Mouse (Mus musculus) heart, postnatal 0 days (tissue): ENCODE data around the gene Aloxe3. TPM values are rescaled to one million over a fixed set of nuclear protein-coding genes. Genes with fewer than 3 reads are reported as not detected.
A peak's percentile ranks its signal among the peaks of the same experiment; 100 is the strongest.

ENCODE experiments used
- ATAC-seq: fragments of 200-750 bp; cut with Nextera tagmentation; 2 replicates; pipeline ENCODE4 v1.8.0; 2017; ENCODE audit warnings: low read depth, moderate number of reproducible peaks, moderate library complexity; ENCODE audit not compliant: insufficient read depth
- DNase-seq: peaks from one replicate; pipeline ENCODE4 v3.0.0-alpha.2; 2016; ENCODE audit warnings: low spot score
- H3K27ac ChIP-seq: fragments of 300-500 bp; sonication (generic); 2 replicates; pipeline ENCODE4 v1.5.1; 2014; ENCODE audit warnings: low read depth, mild to moderate bottlenecking
- H3K27me3 ChIP-seq: fragments of 300-500 bp; sonication (generic); 2 replicates; pipeline ENCODE4 v1.6.1; 2014; ENCODE audit warnings: low read length, mixed read lengths; ENCODE audit not compliant: control insufficient read depth, insufficient read depth
- H3K36me3 ChIP-seq: fragments of 300-500 bp; sonication (generic); replicated peaks from 2 replicates; pipeline ENCODE4 v1.6.1; 2014; ENCODE audit warnings: low read length, mixed read lengths; ENCODE audit not compliant: control insufficient read depth, insufficient read depth
- H3K4me1 ChIP-seq: fragments of 300-500 bp; sonication (generic); 2 replicates; pipeline ENCODE4 v1.6.1; 2014; ENCODE audit warnings: antibody characterized with exemption; ENCODE audit not compliant: control insufficient read depth, insufficient read depth
- H3K4me2 ChIP-seq: fragments of 300-500 bp; sonication (generic); 2 replicates; pipeline ENCODE4 v1.6.1; 2014; ENCODE audit warnings: low read depth, mild to moderate bottlenecking, low read length, moderate library complexity
- H3K4me3 ChIP-seq: fragments of 300-500 bp; sonication (generic); 2 replicates; pipeline ENCODE4 v1.5.1; 2014; ENCODE audit warnings: low read depth, low read length
- H3K9ac ChIP-seq: fragments of 300-500 bp; sonication (generic); replicated peaks from 2 replicates; pipeline ENCODE4 v1.6.1; 2014; ENCODE audit warnings: low read depth, low read length, mixed read lengths
- H3K9me3 ChIP-seq: fragments of 300-500 bp; sonication (generic); replicated peaks from 2 replicates; pipeline ENCODE4 v1.6.1; 2016; ENCODE audit warnings: low read length; ENCODE audit not compliant: control insufficient read depth
- CTCF ChIP-seq: IDR thresholded peaks from 2 replicates; pipeline ENCODE4 v1.5.1; 2016; ENCODE audit warnings: antibody characterized with exemption, control low read depth, low read depth
- EP300 ChIP-seq: IDR thresholded peaks from 2 replicates; pipeline ENCODE4 v1.6.1; 2016; ENCODE audit warnings: antibody characterized with exemption, low read depth
- WGBS: fragments of 180-500 bp; shearing (Covaris S2); extraction: QIAGEN DNeasy Blood & Tissue Kit; methylation state at CpG from one replicate; pipeline ENCODE4 v1.1.7; 2014; 5-methylcytosine and 5-hydroxymethylcytosine counted together
- polyA plus RNA-seq: library from polyadenylated mRNA; unstranded; fragments of >200 nt; fragmentation: Nextera tagmentation; extraction: Ambion mirVana; gene quantifications from 2 replicates; pipeline ENCODE4 v1.2.1, GENCODE M21; 2015
- total RNA-seq: library from RNA; depleted of rRNA; stranded (reverse); fragments of >200 nt; gene quantifications from 2 replicates; pipeline ENCODE4 v1.2.3, GENCODE M21; 2014; ENCODE audit warnings: low replicate concordance

Gene Aloxe3
- total and polyA plus RNA-seq, 2 experiments from 2014 or later, result not detected

DNA sequence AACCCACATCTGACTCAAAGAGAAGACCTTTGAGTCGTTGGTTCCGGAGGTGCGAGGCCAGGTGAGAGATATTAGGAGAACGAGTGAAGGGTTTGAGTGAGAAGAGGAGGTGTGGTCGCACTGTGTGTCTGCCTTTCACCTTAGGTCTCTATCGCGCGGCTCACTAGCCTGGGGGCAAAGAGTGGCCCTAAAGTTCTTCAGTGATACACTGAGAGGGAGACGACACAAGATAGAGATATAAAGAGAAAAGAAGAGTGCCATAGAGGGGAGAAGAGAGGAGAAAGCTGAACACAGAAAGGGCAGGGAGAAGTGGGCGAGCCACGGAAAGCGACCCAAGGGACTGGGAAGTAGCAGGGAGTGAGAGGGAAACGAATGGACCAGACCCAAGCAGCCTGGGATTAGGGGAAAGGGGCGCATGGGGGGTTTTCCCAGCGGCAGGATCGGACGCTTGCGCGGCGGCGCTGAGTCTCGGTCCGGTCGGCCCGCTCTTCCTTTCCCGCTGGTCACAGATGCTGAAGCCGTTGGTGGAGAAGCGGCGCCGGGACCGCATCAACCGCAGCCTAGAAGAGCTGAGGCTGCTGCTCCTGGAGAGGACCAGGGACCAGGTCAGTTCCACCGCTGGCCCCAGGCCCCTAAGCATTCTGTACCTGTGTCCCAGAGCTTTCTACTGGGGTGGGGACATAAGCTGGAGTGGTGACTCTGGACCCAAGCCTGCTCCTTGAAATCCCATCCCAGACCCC is 4.5 kb upstream of the Aloxe3 start:
- Histone ChIP-seq H3K27ac (peak overlapping the region; percentile 90), H3K36me3 (no peaks in the 10 kb centered on the region), H3K9me3 (no peaks in the 10 kb centered on the region), H3K4me3 (peak overlapping the region; percentile 68), H3K9ac (peak overlapping the region; percentile 60), H3K4me2 (peak overlapping the region; percentile 90), H3K27me3 (no peaks in the 10 kb centered on the region), H3K4me1 (peaks cover 33% of the 10 kb centered on the region)
- DNase-seq (no peak), ATAC-seq (no peak)
- TF ChIP-seq EP300 (no peak), CTCF (no peak)
- 3% methylated on average over 33 of the region's 33 CpGs for WGBS

DNA sequence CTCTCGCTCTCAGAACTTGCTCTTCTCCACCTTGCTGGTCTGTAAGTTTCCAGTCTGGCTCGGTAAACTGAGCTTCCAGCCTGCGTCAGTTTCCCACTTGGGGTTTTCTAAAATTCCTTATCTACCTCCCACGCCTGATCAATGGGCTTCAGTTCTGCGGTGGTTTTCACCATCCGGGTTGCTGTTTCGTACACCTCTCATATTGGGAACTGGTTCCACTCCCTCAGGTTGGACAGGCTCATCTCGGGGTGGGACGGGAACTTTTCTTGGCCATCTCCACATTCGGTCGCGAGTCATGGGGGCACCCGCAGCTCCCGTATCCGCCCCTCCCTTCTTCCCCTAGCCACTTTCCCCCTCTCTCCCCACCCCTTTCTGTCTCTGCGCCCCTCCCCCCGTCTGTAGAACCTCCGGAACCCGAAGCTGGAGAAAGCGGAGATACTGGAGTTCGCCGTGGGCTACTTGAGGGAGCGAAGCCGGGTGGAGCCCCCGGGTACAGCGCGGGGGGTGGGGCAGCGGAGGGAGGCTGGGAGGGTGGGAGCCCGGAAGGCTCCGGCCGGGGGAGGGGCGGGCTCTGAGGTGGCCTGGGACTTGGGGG is 3.9 kb upstream of the Aloxe3 start:
- Histone ChIP-seq H3K4me2 (peak overlapping the region; percentile 90), H3K9ac (peak overlapping the region; percentile 60), H3K4me3 (peak overlapping the region; percentile 68), H3K4me1 (peaks cover 34% of the 10 kb centered on the region), H3K27me3 (no peaks in the 10 kb centered on the region), H3K27ac (peak overlapping the region; percentile 90), H3K36me3 (no peaks in the 10 kb centered on the region), H3K9me3 (no peaks in the 10 kb centered on the region)
- no peak for DNase-seq
- TF ChIP-seq EP300 (no peak), CTCF (no peak)
- no peak for ATAC-seq
- under 1% methylated on average over 31 of the region's 32 CpGs for WGBS

DNA sequence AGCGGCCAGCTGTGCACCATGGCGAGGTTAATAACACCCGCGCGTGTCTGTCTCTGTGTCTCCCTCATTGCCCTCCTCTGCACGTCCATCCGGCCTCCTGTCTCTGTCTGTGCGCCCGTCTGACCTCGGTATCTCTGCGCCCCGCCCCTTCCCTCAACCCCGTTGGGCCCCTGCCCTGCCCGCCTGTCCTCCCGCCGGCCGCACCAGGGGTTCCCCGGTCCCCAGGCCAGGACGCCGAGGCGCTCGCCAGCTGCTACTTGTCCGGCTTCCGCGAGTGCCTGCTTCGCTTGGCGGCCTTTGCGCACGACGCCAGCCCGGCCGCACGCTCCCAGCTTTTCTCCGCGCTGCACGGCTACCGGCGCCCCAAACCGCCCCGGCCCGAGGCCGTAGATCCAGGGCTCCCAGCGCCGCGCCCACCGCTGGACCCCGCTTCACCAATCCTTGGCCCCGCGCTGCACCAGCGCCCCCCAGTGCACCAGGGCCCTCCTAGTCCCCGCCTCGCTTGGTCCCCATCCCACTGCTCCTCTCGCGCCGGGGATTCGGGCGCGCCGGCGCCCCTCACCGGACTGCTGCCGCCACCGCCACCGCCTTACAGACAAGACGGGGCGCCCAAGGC is 3.3 kb upstream of the Aloxe3 start, which contains the start of gene 9130213A22Rik:
Gene 9130213A22Rik, minus strand, starts transcription at position 254 of the 616 bp plus-strand sequence.
- DNase-seq (peak; percentile 84), ATAC-seq (peak; percentile 71)
- Histone ChIP-seq H3K36me3 (no peaks in the 10 kb centered on the region), H3K4me3 (peak within 1 kb of the TSS; percentile 68), H3K27ac (peak within 1 kb of the TSS; percentile 90), H3K27me3 (no peaks in the 10 kb centered on the region), H3K9ac (peak within 1 kb of the TSS; percentile 60), H3K9me3 (no peaks in the 10 kb centered on the region), H3K4me2 (peak within 1 kb of the TSS; percentile 90), H3K4me1 (peaks cover 30% of the 10 kb centered on the region)
- under 1% methylated on average over 64 of the region's 66 CpGs for WGBS
- TF ChIP-seq CTCF, result peak; percentile 73
- peak; percentile 41; the same call in 1 of the 2 replicates for TF ChIP-seq EP300

DNA sequence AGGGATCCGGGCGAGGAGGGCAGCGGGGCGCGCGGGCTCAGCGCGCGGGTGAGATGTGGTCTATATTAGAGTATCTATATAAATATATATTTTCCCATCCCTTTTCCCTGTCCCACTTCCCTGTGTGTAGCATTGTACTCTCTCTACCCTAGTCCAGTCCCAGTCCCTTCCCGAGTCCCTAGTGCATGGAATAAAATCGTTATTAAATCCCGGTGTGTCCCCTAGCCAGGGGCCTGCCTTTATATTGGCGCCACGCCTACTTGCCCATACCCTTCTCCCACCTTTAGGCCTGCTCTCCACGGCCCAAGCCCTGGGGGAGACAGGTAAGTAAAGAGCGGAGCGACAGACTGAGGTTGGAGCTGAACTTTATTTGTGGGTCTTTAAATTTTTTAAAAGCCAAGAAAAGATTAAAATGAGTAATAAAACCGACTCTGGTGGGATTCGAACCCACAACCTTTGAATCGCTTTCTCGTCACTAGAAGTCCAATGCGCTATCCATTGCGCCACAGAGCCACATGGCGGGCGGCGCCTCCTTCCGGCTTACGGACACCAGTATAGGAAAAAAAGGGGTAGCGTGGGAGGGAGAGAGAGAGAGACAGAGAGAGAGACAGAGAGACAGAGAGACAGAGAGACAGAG is 2.5 kb upstream of the Aloxe3 start:
- peak overlapping the region; percentile 68 for H3K4me3 ChIP-seq
- WGBS, result 1% methylated on average over 29 of the region's 29 CpGs
- H3K9me3 ChIP-seq, result no peaks in the 10 kb centered on the region
- peaks cover 30% of the 10 kb centered on the region for H3K4me1 ChIP-seq
- H3K27me3 ChIP-seq, result no peaks in the 10 kb centered on the region
- ATAC-seq (no peak), DNase-seq (peak; percentile 76)
- no peaks in the 10 kb centered on the region for H3K36me3 ChIP-seq
- TF ChIP-seq EP300, result no peak
- peak overlapping the region; percentile 90 for H3K27ac ChIP-seq
- peak overlapping the region; percentile 90 for H3K4me2 ChIP-seq
- peak overlapping the region; percentile 60 for H3K9ac ChIP-seq

DNA sequence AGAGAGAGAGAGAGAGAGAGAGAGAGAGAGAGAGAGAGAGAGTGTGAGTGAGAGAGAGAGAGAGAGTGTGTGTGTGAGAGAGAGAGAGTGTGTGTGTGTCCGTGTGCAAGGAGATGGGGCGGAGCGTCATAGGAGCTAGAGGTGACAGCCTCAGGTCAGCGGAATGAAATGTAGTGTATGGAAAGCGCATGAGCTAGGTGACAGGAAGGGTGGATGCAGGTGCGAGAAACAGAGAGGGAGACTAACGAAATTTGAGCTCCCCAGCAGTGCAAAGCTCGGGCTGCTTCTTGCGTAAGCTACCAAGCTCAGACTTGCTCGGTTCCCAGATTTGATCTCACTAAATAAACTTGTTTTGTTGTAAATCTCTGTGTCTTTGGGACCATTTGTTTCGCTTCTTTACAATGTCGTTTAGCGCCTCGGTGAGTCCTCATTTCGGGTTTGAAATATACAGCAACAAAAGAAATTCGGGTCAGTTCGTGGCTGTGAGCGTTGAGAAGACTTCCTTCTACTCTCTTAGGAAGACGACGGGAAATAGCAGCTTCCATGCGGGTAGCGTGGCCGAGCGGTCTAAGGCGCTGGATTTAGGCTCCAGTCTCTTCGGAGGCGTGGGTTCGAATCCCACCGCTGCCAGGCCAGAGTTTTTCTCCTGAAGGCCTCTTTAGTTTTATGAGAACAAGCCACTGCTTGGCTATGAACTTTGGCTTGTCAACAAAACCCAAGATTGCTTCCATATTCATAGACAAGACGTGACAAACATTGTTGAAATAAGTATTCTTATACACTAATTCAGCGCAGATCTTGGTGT is 1.8 kb upstream of the Aloxe3 start:
- Histone ChIP-seq H3K36me3 (no peaks in the 10 kb centered on the region), H3K27ac (peak overlapping the region; percentile 90), H3K9me3 (no peaks in the 10 kb centered on the region), H3K4me2 (peak overlapping the region; percentile 90), H3K4me1 (peaks cover 29% of the 10 kb centered on the region), H3K4me3 (peak overlapping the region; percentile 68), H3K27me3 (no peaks in the 10 kb centered on the region), H3K9ac (peak overlapping the region; percentile 50)
- peak; percentile 51 for ATAC-seq
- DNase-seq, result peak; percentile 79
- under 1% methylated on average over 31 of the region's 31 CpGs for WGBS
- TF ChIP-seq CTCF (0 out of 2 replicates have a peak, but pooled peaks have one; percentile 10), EP300 (no peak)
